Mouse (Mus musculus): ENCODE data around the gene E130308A19Rik. TPM values are rescaled to one million over a fixed set of nuclear protein-coding genes. Genes with fewer than 3 reads are reported as not detected.

E130308A19Rik gene
- polyA plus RNA-seq, 1 experiment: 3.0 TPM

GRCm38 (mm10) chr4:59585097-59585496 is 40.9 kb upstream of the E130308A19Rik start:
- no peak overlapping the region for H3K4me3 ChIP-seq

GRCm38 (mm10) chr4:59587215-59587871 is 38.7 kb upstream of the E130308A19Rik start:
- TF ChIP-seq MAX (IDR thresholded peaks at IDR 0.05; ENCODE audit: low read depth): no peak
- no peak for TF ChIP-seq MYOD1 (IDR thresholded peaks at IDR 0.05; ENCODE audit: control insufficient read depth in 1 of 3, insufficient read length in 2 of 3, low read depth in 2 of 3)
- no peak for TF ChIP-seq TCF3 (IDR thresholded peaks at IDR 0.05; ENCODE audit: insufficient read length, low read depth)
- TF ChIP-seq E2F4 (IDR thresholded peaks at IDR 0.05; ENCODE audit: insufficient read depth): no peak
- TF ChIP-seq MYOG (IDR thresholded peaks at IDR 0.05; ENCODE audit: control insufficient read depth in 1 of 3, insufficient read depth in 1 of 3, insufficient read length in 2 of 3, low read depth in 2 of 3): no peak
- TF ChIP-seq REST (IDR thresholded peaks at IDR 0.05; ENCODE audit: insufficient read depth, insufficient read length): no peak
- no peak for TF ChIP-seq POLR2A (IDR thresholded peaks at IDR 0.05; ENCODE audit: insufficient read length, low read depth)
- no peak for TF ChIP-seq SRF (IDR thresholded peaks at IDR 0.05; ENCODE audit: control insufficient read depth, insufficient read length, low read depth)
- no peaks in the 10 kb centered on the region for H3K36me3 ChIP-seq (ENCODE audit: control insufficient read depth, insufficient read depth)

More at GRCm38 (mm10) chr4:59585097-59585496, 40.9 kb upstream of the E130308A19Rik start:
- Histone ChIP-seq H3K36me3 (ENCODE audit: control insufficient read depth, insufficient read depth) (no peaks in the 10 kb centered on the region), H3ac (ENCODE audit: control insufficient read depth, insufficient read length) (no peak overlapping the region), H3K27me3 (ENCODE audit: control insufficient read depth, insufficient read depth, insufficient read length) (no peaks in the 10 kb centered on the region), H3K4me2 (ENCODE audit: low read depth) (no peak overlapping the region), H3K79me2 (ENCODE audit: control insufficient read depth, insufficient read depth) (no peaks in the 10 kb centered on the region)
- TF ChIP-seq POLR2A (IDR thresholded peaks at IDR 0.05; ENCODE audit: insufficient read length, low read depth) (no peak), SRF (IDR thresholded peaks at IDR 0.05; ENCODE audit: control insufficient read depth, insufficient read length, low read depth) (no peak), TCF3 (IDR thresholded peaks at IDR 0.05; ENCODE audit: insufficient read length, low read depth) (no peak), USF1 (IDR thresholded peaks at IDR 0.05; ENCODE audit: low read depth) (no peak), MYOG (IDR thresholded peaks at IDR 0.05; ENCODE audit: control insufficient read depth in 1 of 3, insufficient read depth in 1 of 3, insufficient read length in 2 of 3, low read depth in 2 of 3) (no peak), TCF12 (IDR thresholded peaks at IDR 0.05; ENCODE audit: insufficient read depth, poor library complexity, severe bottlenecking) (no peak), REST (IDR thresholded peaks at IDR 0.05; ENCODE audit: insufficient read depth, insufficient read length) (no peak), POLR2AphosphoS2 (IDR thresholded peaks at IDR 0.05; ENCODE audit: insufficient read length, low read depth) (no peak), MYOD1 (IDR thresholded peaks at IDR 0.05; ENCODE audit: control insufficient read depth in 1 of 3, insufficient read length in 2 of 3, low read depth in 2 of 3) (no peak), MAX (IDR thresholded peaks at IDR 0.05; ENCODE audit: low read depth) (no peak), E2F4 (IDR thresholded peaks at IDR 0.05; ENCODE audit: insufficient read depth) (no peak), CEBPB (IDR thresholded peaks at IDR 0.05; ENCODE audit: insufficient read depth, poor library complexity, severe bottlenecking) (no peak)

GRCm38 (mm10) chr4:59587872-59588226 is 38.2 kb upstream of the E130308A19Rik start:
- H3K79me2 ChIP-seq (ENCODE audit: control insufficient read depth, insufficient read depth): no peaks in the 10 kb centered on the region
- H3K4me3 ChIP-seq: no peak overlapping the region
- no peaks in the 10 kb centered on the region for H3K27me3 ChIP-seq (ENCODE audit: control insufficient read depth, insufficient read depth, insufficient read length)
- TF ChIP-seq MAX (IDR thresholded peaks at IDR 0.05; ENCODE audit: low read depth) (no peak), TCF3 (IDR thresholded peaks at IDR 0.05; ENCODE audit: insufficient read length, low read depth) (no peak), POLR2AphosphoS2 (IDR thresholded peaks at IDR 0.05; ENCODE audit: insufficient read length, low read depth) (no peak), USF1 (IDR thresholded peaks at IDR 0.05; ENCODE audit: low read depth) (no peak), SRF (IDR thresholded peaks at IDR 0.05; ENCODE audit: control insufficient read depth, insufficient read length, low read depth) (no peak)
- no peak overlapping the region for H3ac ChIP-seq (ENCODE audit: control insufficient read depth, insufficient read length)
- H3K36me3 ChIP-seq (ENCODE audit: control insufficient read depth, insufficient read depth): no peaks in the 10 kb centered on the region
- H3K4me2 ChIP-seq (ENCODE audit: low read depth): no peak overlapping the region

More at GRCm38 (mm10) chr4:59587215-59587871, 38.7 kb upstream of the E130308A19Rik start:
- Histone ChIP-seq H3K79me2 (ENCODE audit: control insufficient read depth, insufficient read depth) (no peaks in the 10 kb centered on the region), H3K4me2 (ENCODE audit: low read depth) (no peak overlapping the region), H3K4me3 (no peak overlapping the region), H3ac (ENCODE audit: control insufficient read depth, insufficient read length) (no peak overlapping the region), H3K27me3 (ENCODE audit: control insufficient read depth, insufficient read depth, insufficient read length) (no peaks in the 10 kb centered on the region)

GRCm38 (mm10) chr4:59594614-59595013 is 31.4 kb upstream of the E130308A19Rik start:
- no peak for TF ChIP-seq REST (IDR thresholded peaks at IDR 0.05; ENCODE audit: insufficient read depth, insufficient read length)
- no peak for TF ChIP-seq USF1 (IDR thresholded peaks at IDR 0.05; ENCODE audit: low read depth)
- Histone ChIP-seq H3K36me3 (ENCODE audit: control insufficient read depth, insufficient read depth) (no peaks in the 10 kb centered on the region), H3ac (ENCODE audit: control insufficient read depth, insufficient read length) (no peak overlapping the region), H3K4me3 (no peak overlapping the region), H3K27me3 (ENCODE audit: control insufficient read depth, insufficient read depth, insufficient read length) (no peaks in the 10 kb centered on the region), H3K4me2 (ENCODE audit: low read depth) (no peak overlapping the region), H3K79me2 (ENCODE audit: control insufficient read depth, insufficient read depth) (no peaks in the 10 kb centered on the region)

GRCm38 (mm10) chr4:59596556-59596955 is 29.5 kb upstream of the E130308A19Rik start:
- H3K4me2 ChIP-seq (ENCODE audit: low read depth): no peak overlapping the region

More at GRCm38 (mm10) chr4:59596556-59596955, 29.5 kb upstream of the E130308A19Rik start:
- no peak overlapping the region for H3K4me3 ChIP-seq
- TF ChIP-seq REST (IDR thresholded peaks at IDR 0.05; ENCODE audit: insufficient read depth, insufficient read length) (no peak), TCF3 (IDR thresholded peaks at IDR 0.05; ENCODE audit: insufficient read length, low read depth) (no peak), TCF12 (IDR thresholded peaks at IDR 0.05; ENCODE audit: insufficient read depth, poor library complexity, severe bottlenecking) (no peak), CEBPB (IDR thresholded peaks at IDR 0.05; ENCODE audit: insufficient read depth, poor library complexity, severe bottlenecking) (no peak), SRF (IDR thresholded peaks at IDR 0.05; ENCODE audit: control insufficient read depth, insufficient read length, low read depth) (no peak), MAX (IDR thresholded peaks at IDR 0.05; ENCODE audit: low read depth) (no peak), E2F4 (IDR thresholded peaks at IDR 0.05; ENCODE audit: insufficient read depth) (no peak), MYOD1 (IDR thresholded peaks at IDR 0.05; ENCODE audit: control insufficient read depth in 1 of 3, insufficient read length in 2 of 3, low read depth in 2 of 3) (no peak), POLR2AphosphoS2 (IDR thresholded peaks at IDR 0.05; ENCODE audit: insufficient read length, low read depth) (no peak), MYOG (IDR thresholded peaks at IDR 0.05; ENCODE audit: control insufficient read depth in 1 of 3, insufficient read depth in 1 of 3, insufficient read length in 2 of 3, low read depth in 2 of 3) (no peak), POLR2A (IDR thresholded peaks at IDR 0.05; ENCODE audit: insufficient read length, low read depth) (no peak), USF1 (IDR thresholded peaks at IDR 0.05; ENCODE audit: low read depth) (no peak)
- no peaks in the 10 kb centered on the region for H3K27me3 ChIP-seq (ENCODE audit: control insufficient read depth, insufficient read depth, insufficient read length)
- H3K79me2 ChIP-seq (ENCODE audit: control insufficient read depth, insufficient read depth): no peaks in the 10 kb centered on the region
- H3K36me3 ChIP-seq (ENCODE audit: control insufficient read depth, insufficient read depth): no peaks in the 10 kb centered on the region
- H3ac ChIP-seq (ENCODE audit: control insufficient read depth, insufficient read length): no peak overlapping the region

Data from myocyte (in vitro differentiated cells).